In the genomic region with DNA sequence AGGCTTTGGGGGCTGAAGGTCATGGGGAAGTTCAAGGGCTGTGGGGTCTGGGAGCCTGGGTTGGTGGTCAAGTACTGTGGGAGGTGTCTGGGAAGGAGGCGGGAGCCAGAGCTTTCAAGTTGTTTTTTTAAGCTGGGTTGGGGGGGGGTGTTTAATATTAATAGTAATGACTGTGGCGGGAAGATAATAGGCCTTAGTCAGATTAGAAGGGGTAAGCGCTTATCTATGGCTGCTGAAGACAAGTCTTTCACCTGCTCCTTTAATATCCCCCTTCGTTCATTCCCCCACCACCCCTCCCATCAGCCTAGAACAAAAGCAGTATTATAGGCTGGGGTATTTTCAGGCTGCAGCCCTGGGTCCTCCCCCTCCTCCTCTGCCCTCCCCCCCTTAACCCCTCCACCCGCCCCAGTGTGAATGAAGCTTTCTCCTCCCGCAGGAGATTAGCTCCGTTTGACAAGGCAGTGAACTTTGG, we compare ENCODE assay signal across 13 mouse cellular contexts. TPM values are rescaled to one million over a fixed set of nuclear protein-coding genes. Genes with fewer than 3 reads are reported as not detected.
DNase-seq lines count a peak whose midpoint lies in the region; ATAC-seq and TF ChIP-seq lines count a peak whose summit lies in the region.
"Had no signal": no experiment of that assay in that cellular context is flagged by ENCODE, and none has a peak within 500 bp of the region (broad histone marks: within the 10 kb centered on the region; RNA-seq: fewer than 3 reads in every experiment).

No protein-coding gene starts in this region.

- H3K27ac ChIP-seq in hindbrain, embryonic 11.5 days (ENCODE audit: low read depth, low read length): 0 out of 2 replicates have a peak overlapping the region, but pooled peaks have one; percentile 24
- H3K27ac ChIP-seq in hindbrain, postnatal 0 days: no peak overlapping the region
- H3K27ac ChIP-seq in forebrain, embryonic 15.5 days (replicated peaks): peak overlapping the region; percentile 55
- H3K27ac ChIP-seq in liver, embryonic 15.5 days (replicated peaks): no peak overlapping the region
- no peak overlapping the region for H3K27ac ChIP-seq in neural tube, embryonic 15.5 days (replicated peaks)

- H3K27me3 ChIP-seq in hindbrain, embryonic 11.5 days (ENCODE audit: control insufficient read depth, insufficient read depth, low read length): no peaks in the 10 kb centered on the region
- H3K27me3 ChIP-seq in hindbrain, postnatal 0 days (ENCODE audit: insufficient read depth, low read length): no peaks in the 10 kb centered on the region
- H3K27me3 ChIP-seq in forebrain, embryonic 15.5 days: no peaks in the 10 kb centered on the region
- peaks cover 12% of the 10 kb centered on the region for H3K27me3 ChIP-seq in liver, embryonic 15.5 days
- peaks cover 10% of the 10 kb centered on the region; the same call in 1 of the 2 replicates for H3K27me3 ChIP-seq in neural tube, embryonic 15.5 days (replicated peaks)

- H3K4me1 ChIP-seq in hindbrain, embryonic 11.5 days (replicated peaks; ENCODE audit: control insufficient read depth, insufficient read depth, low read length): peaks cover 9% of the 10 kb centered on the region
- no peaks in the 10 kb centered on the region for H3K4me1 ChIP-seq in hindbrain, postnatal 0 days (ENCODE audit: insufficient read depth, low read length)
- H3K4me1 ChIP-seq in forebrain, embryonic 15.5 days: peaks cover 17% of the 10 kb centered on the region
- H3K4me1 ChIP-seq in liver, embryonic 15.5 days (replicated peaks): peaks cover 9% of the 10 kb centered on the region
- peaks cover 10% of the 10 kb centered on the region for H3K4me1 ChIP-seq in neural tube, embryonic 15.5 days
- H3K4me1 ChIP-seq: megakaryocyte, embryonic 14.5 days had no signal

- no peak for TF ChIP-seq CTCF in hindbrain, postnatal 0 days (IDR thresholded peaks at IDR 0.05; ENCODE audit: low read depth)

- no peak overlapping the region for H3K9ac ChIP-seq in hindbrain, embryonic 11.5 days (ENCODE audit: low read depth, low read length)
- H3K9ac ChIP-seq in hindbrain, postnatal 0 days (replicated peaks; ENCODE audit: low read length): no peak overlapping the region
- no peak overlapping the region for H3K9ac ChIP-seq in forebrain, embryonic 15.5 days (replicated peaks)
- H3K9ac ChIP-seq in liver, embryonic 15.5 days: no peak overlapping the region
- H3K9ac ChIP-seq in neural tube, embryonic 15.5 days (replicated peaks): no peak overlapping the region

- no peaks in the 10 kb centered on the region for H3K36me3 ChIP-seq in hindbrain, embryonic 11.5 days (ENCODE audit: control insufficient read depth, insufficient read depth, low read length)
- H3K36me3 ChIP-seq in hindbrain, postnatal 0 days (ENCODE audit: insufficient read depth, low read length): no peaks in the 10 kb centered on the region
- no peaks in the 10 kb centered on the region for H3K36me3 ChIP-seq in forebrain, embryonic 15.5 days
- no peaks in the 10 kb centered on the region for H3K36me3 ChIP-seq in liver, embryonic 15.5 days (replicated peaks)
- no peaks in the 10 kb centered on the region for H3K36me3 ChIP-seq in neural tube, embryonic 15.5 days

- no peak overlapping the region for H3K4me2 ChIP-seq in hindbrain, embryonic 11.5 days (replicated peaks; ENCODE audit: low read depth, low read length)
- H3K4me2 ChIP-seq in hindbrain, postnatal 0 days (ENCODE audit: low read depth, low read length): no peak overlapping the region
- no peak overlapping the region for H3K4me2 ChIP-seq in forebrain, embryonic 15.5 days (replicated peaks)
- H3K4me2 ChIP-seq in liver, embryonic 15.5 days: peak overlapping the region; percentile 28
- no peak overlapping the region for H3K4me2 ChIP-seq in neural tube, embryonic 15.5 days

- peak; percentile 59 for DNase-seq in hindbrain, embryonic 11.5 days (ENCODE audit: low spot score)
- no peak for DNase-seq in hindbrain, postnatal 0 days (ENCODE audit: low spot score)
- no peak for DNase-seq in thymus, postnatal 4 days
- no peak for DNase-seq in natural killer cell, adult 2 months (ENCODE audit: low spot score in 2 of 2)
- DNase-seq in kidney, postnatal 25 days: no peak
- DNase-seq: right cerebral cortex, adult 18-20 months had no signal

- no peak overlapping the region for H3K4me3 ChIP-seq in hindbrain, embryonic 11.5 days (ENCODE audit: low read depth, low read length)
- H3K4me3 ChIP-seq in hindbrain, postnatal 0 days (ENCODE audit: low read length): no peak overlapping the region
- no peak overlapping the region for H3K4me3 ChIP-seq in forebrain, embryonic 15.5 days
- H3K4me3 ChIP-seq in liver, embryonic 15.5 days (replicated peaks): no peak overlapping the region
- no peak overlapping the region for H3K4me3 ChIP-seq in neural tube, embryonic 15.5 days (replicated peaks)
- H3K4me3 ChIP-seq: megakaryocyte, embryonic 14.5 days had no signal

- peak; percentile 69 for ATAC-seq in hindbrain, embryonic 11.5 days (ENCODE audit: low FRiP score)
- no peak for ATAC-seq in hindbrain, postnatal 0 days
- peak; percentile 57 for ATAC-seq in forebrain, embryonic 15.5 days (replicated peaks)
- peak; percentile 54 for ATAC-seq in liver, embryonic 15.5 days (ENCODE audit: insufficient read depth)
- peak; percentile 48; the same call in 1 of the 2 replicates for ATAC-seq in neural tube, embryonic 15.5 days (ENCODE audit: low FRiP score)
- ATAC-seq: inflammation-experienced regulatory T-cells, adult 6 months had no signal

- WGBS in hindbrain, embryonic 11.5 days: 7% methylated on average over 7 of the region's 7 CpGs
- WGBS in hindbrain, postnatal 0 days: 14% methylated on average over 7 of the region's 7 CpGs
- WGBS in forebrain, embryonic 15.5 days: 2% methylated on average over 7 of the region's 7 CpGs
- WGBS in liver, embryonic 15.5 days (ENCODE audit: insufficient replicate concordance): 20% methylated on average over 7 of the region's 7 CpGs
- 9% methylated on average over 7 of the region's 7 CpGs for WGBS in neural tube, embryonic 15.5 days

- H3K9me3 ChIP-seq in hindbrain, embryonic 11.5 days (ENCODE audit: control insufficient read depth, low read length): no peaks in the 10 kb centered on the region
- no peaks in the 10 kb centered on the region for H3K9me3 ChIP-seq in hindbrain, postnatal 0 days (ENCODE audit: low read length)
- no peaks in the 10 kb centered on the region for H3K9me3 ChIP-seq in forebrain, embryonic 15.5 days
- H3K9me3 ChIP-seq in liver, embryonic 15.5 days (replicated peaks): no peaks in the 10 kb centered on the region
- no peaks in the 10 kb centered on the region for H3K9me3 ChIP-seq in neural tube, embryonic 15.5 days (replicated peaks)

RNA-seq across cellular contexts. Expression of a gene that starts 56.5 kb away (rescaled TPM):
- polyA plus RNA-seq in hindbrain, embryonic 11.5 days (2014; fragmentation: Nextera tagmentation; extraction: Ambion mirVana): not detected in 2 replicates
- not detected in 2 replicates for total RNA-seq in hindbrain, postnatal 0 days (2014; rRNA removed)
- polyA plus RNA-seq in hindbrain, postnatal 0 days (2015; fragmentation: Nextera tagmentation; extraction: Ambion mirVana): not detected in 2 replicates
- not detected in 2 replicates for polyA plus RNA-seq in forebrain, embryonic 15.5 days (2015; fragmentation: Nextera tagmentation; extraction: Ambion mirVana)
- polyA plus RNA-seq in liver, embryonic 15.5 days (2015; fragmentation: Nextera tagmentation; extraction: Ambion mirVana): not detected in 2 replicates
- polyA plus RNA-seq in neural tube, embryonic 15.5 days (2015; fragmentation: Nextera tagmentation; extraction: Ambion mirVana): not detected in 2 replicates
- total RNA-seq: granulocyte monocyte progenitor cell, adult 5-6 weeks; left cerebral cortex, adult 18-20 months had no signal
- polyA plus RNA-seq: inflammation-experienced regulatory T-cells, adult 6 months had no signal

RNA-seq across cellular contexts. Expression of a gene that starts 57.1 kb away (rescaled TPM):
- 23.9 and 28.4 TPM in 2 replicates for polyA plus RNA-seq in hindbrain, embryonic 11.5 days (2014; fragmentation: Nextera tagmentation; extraction: Ambion mirVana)
- total RNA-seq in hindbrain, postnatal 0 days (2014; rRNA removed): 109 and 128 TPM in 2 replicates
- 29.3 and 31.3 TPM in 2 replicates for polyA plus RNA-seq in hindbrain, postnatal 0 days (2015; fragmentation: Nextera tagmentation; extraction: Ambion mirVana)
- 33.2 and 37.3 TPM in 2 replicates for polyA plus RNA-seq in forebrain, embryonic 15.5 days (2015; fragmentation: Nextera tagmentation; extraction: Ambion mirVana)
- 4.6 and 4.8 TPM in 2 replicates for polyA plus RNA-seq in liver, embryonic 15.5 days (2015; fragmentation: Nextera tagmentation; extraction: Ambion mirVana)
- 30.3 and 31.9 TPM in 2 replicates for polyA plus RNA-seq in neural tube, embryonic 15.5 days (2015; fragmentation: Nextera tagmentation; extraction: Ambion mirVana)

Comparison
In these comparisons a context has a peak if more than half of its experiments do, and no peak if none do; other contexts are left out.
1. H3K27ac ChIP-seq: peak in hindbrain, embryonic 11.5 days (single experiment) and forebrain, embryonic 15.5 days (single experiment); none in hindbrain, postnatal 0 days (single experiment), liver, embryonic 15.5 days (single experiment) and neural tube, embryonic 15.5 days (single experiment).